Mouse (Mus musculus) urinary bladder, postnatal 14 days (tissue): ENCODE data around the gene March11.

Source experiments
- DNase-seq: peaks from one replicate; pipeline ENCODE4 v3.0.0; 2021; ENCODE audit warnings: low spot score

Gene March11

DNA sequence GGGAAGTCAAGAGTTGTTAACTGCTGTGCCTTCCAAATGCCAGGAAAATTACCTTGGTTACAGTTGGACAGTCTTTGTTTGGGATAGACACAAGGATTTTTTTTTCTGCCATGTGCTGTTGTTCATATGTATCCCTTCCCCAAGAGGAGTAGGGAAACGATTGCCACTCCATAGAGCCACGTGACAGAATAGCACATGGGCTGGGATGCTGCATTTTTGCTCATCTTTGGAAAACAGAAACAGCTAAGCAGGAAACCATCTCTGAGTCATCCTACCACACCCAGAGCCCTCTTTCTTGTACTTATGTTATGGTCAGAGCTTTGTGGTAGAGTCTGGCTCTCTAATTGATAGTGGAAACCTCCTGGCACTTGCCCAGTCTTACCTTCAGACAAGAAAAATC, 65.4 kb downstream of the March11 start:
- no peak for DNase-seq

DNA sequence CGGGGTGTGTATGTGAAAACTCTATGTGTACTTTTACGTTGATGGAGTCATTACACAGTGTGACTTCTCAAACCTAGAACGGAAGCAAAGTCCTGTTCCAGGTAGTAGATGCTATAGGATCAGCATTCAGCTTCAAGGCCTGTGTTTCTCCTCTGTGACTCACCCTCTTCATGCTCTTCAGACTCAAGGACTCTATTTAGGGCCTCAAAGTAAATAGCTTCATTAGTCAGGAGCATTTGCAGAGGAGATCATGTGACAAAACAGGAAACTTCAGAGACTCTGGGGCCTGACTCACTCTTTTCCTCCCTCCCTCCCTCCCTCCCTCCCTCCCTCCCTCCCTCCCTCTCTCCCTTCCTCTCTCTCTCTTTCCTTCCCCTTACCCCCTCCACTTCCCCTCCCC, 66.1 kb downstream of the March11 start:
- DNase-seq: no peak

- DNase-seq: no peak
Observed at GRCm38 (mm10) chr15:26377355-26377754, 68.5 kb downstream of the March11 start.

- no peak for DNase-seq
Observed at GRCm38 (mm10) chr15:26378879-26379278, 70.0 kb downstream of the March11 start.

- no peak for DNase-seq
Observed at GRCm38 (mm10) chr15:26379831-26380230, 71.0 kb downstream of the March11 start.

DNA sequence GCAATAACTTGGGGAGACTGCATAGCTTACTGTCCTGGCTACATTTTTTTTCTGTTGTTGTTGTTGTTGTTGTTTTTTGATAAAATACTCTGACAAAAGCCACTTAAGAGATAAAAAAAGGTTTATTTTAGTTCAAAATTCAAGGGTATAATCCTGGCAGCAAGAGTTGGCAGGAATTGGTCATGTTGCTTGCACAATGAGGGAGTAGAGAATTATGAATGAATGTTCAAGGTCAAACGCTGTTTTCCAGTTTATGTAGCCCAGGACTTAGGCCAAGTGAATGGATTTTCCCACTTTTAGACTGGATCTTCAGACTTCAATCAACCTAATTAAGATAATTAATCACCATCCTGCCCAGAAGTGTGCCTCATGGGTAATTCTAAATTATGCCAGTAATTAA, 72.0 kb downstream of the March11 start:
- no peak for DNase-seq

GRCm38 (mm10) chr15:26390001-26390400, 81.2 kb downstream of the March11 start:
- no peak for DNase-seq

DNA sequence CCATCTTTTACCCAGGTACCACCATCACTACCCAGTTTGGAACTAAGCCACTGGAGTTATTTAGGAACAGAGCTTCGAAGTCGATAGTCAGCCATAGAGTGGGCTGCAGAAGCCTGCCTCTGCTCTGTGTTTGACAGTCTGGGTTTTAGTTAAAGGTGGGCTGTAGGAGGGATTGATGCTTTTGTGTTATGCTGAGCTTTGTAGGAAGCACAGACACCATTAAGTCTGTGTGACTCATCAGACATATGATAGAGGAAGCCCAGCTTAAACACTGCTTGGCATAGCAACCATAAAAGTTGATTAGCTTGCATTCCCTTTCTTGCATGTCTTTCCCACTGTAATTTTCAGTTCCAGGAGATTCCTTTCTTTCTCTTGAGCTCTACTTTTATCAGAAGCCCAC, 87.7 kb downstream of the March11 start:
- DNase-seq: no peak

GRCm38 (mm10) chr15:26425284-26425683, 116.4 kb downstream of the March11 start:
- no peak for DNase-seq

- DNase-seq: no peak
Observed at GRCm38 (mm10) chr15:26426231-26426630, 117.4 kb downstream of the March11 start.

GRCm38 (mm10) chr15:26430565-26430964, 121.7 kb downstream of the March11 start:
- DNase-seq: no peak

DNA sequence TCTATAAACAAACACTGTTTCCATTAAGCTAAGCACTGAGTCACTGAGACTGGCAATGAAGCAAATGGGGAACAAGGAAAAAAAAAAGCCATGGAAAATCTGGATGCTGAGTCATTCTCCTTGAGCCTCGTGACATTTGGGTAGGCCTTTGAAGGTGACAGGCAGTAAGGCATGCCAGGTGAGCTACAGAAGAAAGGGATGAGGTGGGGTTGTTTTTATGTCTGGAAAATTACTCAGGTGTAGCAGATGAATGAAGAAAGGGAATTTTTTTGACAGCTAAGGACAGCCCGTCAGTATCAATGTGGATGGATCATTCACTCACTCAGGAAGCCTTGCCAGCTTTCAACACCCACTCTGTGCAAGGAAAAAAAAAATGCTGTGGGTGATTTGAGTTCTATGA, 123.8 kb downstream of the March11 start:
- no peak for DNase-seq

GRCm38 (mm10) chr15:26435725-26436124, 126.9 kb downstream of the March11 start:
- DNase-seq: no peak

- DNase-seq: no peak
Observed at GRCm38 (mm10) chr15:26437113-26437512, 128.3 kb downstream of the March11 start.
